Mouse (Mus musculus): Measurements from ENCODE around the gene Thnsl1.

GRCm38 (mm10) chr2:21202754-21203153, 2.8 kb upstream of the Thnsl1 start:
- no peak for TF ChIP-seq CTCF (IDR thresholded peaks at IDR 0.05; ENCODE audit: borderline replicate concordance, extremely low read depth, insufficient read depth, insufficient read length)
- TF ChIP-seq POLR2A (IDR thresholded peaks at IDR 0.05; ENCODE audit: borderline replicate concordance, extremely low read depth, insufficient read depth, insufficient read length, poor library complexity, severe bottlenecking), result no peak

All from brain, embryonic 14.5 days (tissue).